Mouse (Mus musculus) forebrain, embryonic 14.5 days (tissue): ENCODE measurements around the gene Pygm. TPM values are rescaled to one million over a fixed set of nuclear protein-coding genes. Genes with fewer than 3 reads are reported as not detected.

ENCODE experiments used
- ATAC-seq: fragments of 200-750 bp; cut with Nextera tagmentation; 2 replicates; pipeline ENCODE4 v1.8.0; 2017; ENCODE audit warnings: mild to moderate bottlenecking, moderate library complexity
- DNase-seq: peaks from one replicate; pipeline ENCODE4 v3.0.0-alpha.2; 2015; ENCODE audit warnings: low spot score
- H3K27ac ChIP-seq: fragments of 300-500 bp; sonication (generic); 2 replicates; pipeline ENCODE4 v1.5.1; 2014; ENCODE audit warnings: low read depth, mild to moderate bottlenecking, control low read depth, low read length, moderate library complexity
- H3K27me3 ChIP-seq: fragments of 300-500 bp; sonication (generic); replicated peaks from 2 replicates; pipeline ENCODE4 v1.6.1; 2014; ENCODE audit warnings: low read length, control low read depth, mixed read lengths; ENCODE audit not compliant: control insufficient read depth, insufficient read depth
- H3K36me3 ChIP-seq: fragments of 300-500 bp; sonication (generic); 2 replicates; pipeline ENCODE4 v1.6.1; 2014; ENCODE audit warnings: low read length, control low read depth; ENCODE audit not compliant: control insufficient read depth, insufficient read depth
- H3K4me1 ChIP-seq: fragments of 300-500 bp; sonication (generic); 2 replicates; pipeline ENCODE4 v1.6.1; 2014; ENCODE audit warnings: antibody characterized with exemption, low read length, control low read depth; ENCODE audit not compliant: control insufficient read depth, insufficient read depth
- H3K4me2 ChIP-seq: fragments of 300-500 bp; sonication (generic); 2 replicates; pipeline ENCODE4 v1.6.1; 2014; ENCODE audit warnings: mild to moderate bottlenecking, control low read depth, low read length
- H3K4me3 ChIP-seq: fragments of 300-500 bp; sonication (generic); 2 replicates; pipeline ENCODE4 v1.5.1; 2014; ENCODE audit warnings: low read depth, low read length, control low read depth
- H3K9ac ChIP-seq: fragments of 300-500 bp; sonication (generic); 2 replicates; pipeline ENCODE4 v1.6.1; 2014; ENCODE audit warnings: mild to moderate bottlenecking, low read length, control low read depth, moderate library complexity
- H3K9me3 ChIP-seq: fragments of 300-500 bp; sonication (generic); replicated peaks from 2 replicates; pipeline ENCODE4 v1.6.1; 2016; ENCODE audit warnings: low read length, control low read depth, mixed read lengths; ENCODE audit not compliant: control insufficient read depth
- WGBS: fragments of 180-500 bp; shearing (Covaris S2); extraction: QIAGEN DNeasy Blood & Tissue Kit; methylation state at CpG from one replicate; pipeline ENCODE4 v1.1.7; 2014; 5-methylcytosine and 5-hydroxymethylcytosine counted together
- polyA plus RNA-seq: library from polyadenylated mRNA; unstranded; fragments of >200 nt; fragmentation: Nextera tagmentation; extraction: Ambion mirVana; gene quantifications from 2 replicates; pipeline ENCODE4 v1.2.1, GENCODE M21; 2014

The Pygm gene
- polyA plus RNA-seq, 1 experiment from 2014 or later = 1.3 TPM

- H3K4me3 ChIP-seq = no peak overlapping the region
- no peak overlapping the region for H3K9ac ChIP-seq
- no peak overlapping the region for H3K27ac ChIP-seq
- no peak overlapping the region for H3K4me2 ChIP-seq
- H3K27me3 ChIP-seq = no peaks in the 10 kb centered on the region
- no peak for ATAC-seq
- 60% methylated on average over 9 of the region's 9 CpGs for WGBS
- H3K9me3 ChIP-seq = no peaks in the 10 kb centered on the region
- peaks cover 3% of the 10 kb centered on the region; the same call in 1 of the 2 replicates for H3K4me1 ChIP-seq
- DNase-seq = no peak
- no peaks in the 10 kb centered on the region for H3K36me3 ChIP-seq
These were observed 2.0 kb downstream of the Pygm start for GRCm38 (mm10) chr19:6386234-6386633.

- WGBS = 88% methylated on average over 13 of the region's 13 CpGs
- no peak for ATAC-seq
- H3K27me3 ChIP-seq = no peaks in the 10 kb centered on the region
- no peaks in the 10 kb centered on the region for H3K9me3 ChIP-seq
- no peak overlapping the region for H3K4me2 ChIP-seq
- no peaks in the 10 kb centered on the region for H3K36me3 ChIP-seq
- H3K4me1 ChIP-seq = peaks cover 3% of the 10 kb centered on the region; the same call in 1 of the 2 replicates
- no peak overlapping the region for H3K9ac ChIP-seq
- no peak for DNase-seq
- H3K27ac ChIP-seq = no peak overlapping the region
- no peak overlapping the region for H3K4me3 ChIP-seq
These were observed 3.8 kb downstream of the Pygm start for GRCm38 (mm10) chr19:6388006-6388405.

GRCm38 (mm10) chr19:6389803-6390202 lies 5.6 kb downstream of the Pygm start:
- H3K9ac ChIP-seq = peak overlapping the region; percentile 21; the same call in 1 of the 2 replicates
- H3K4me2 ChIP-seq = peak overlapping the region; percentile 40
- H3K27me3 ChIP-seq = no peaks in the 10 kb centered on the region
- WGBS = 6% methylated on average over 16 of the region's 16 CpGs
- no peak overlapping the region for H3K27ac ChIP-seq
- H3K4me3 ChIP-seq = peak overlapping the region; percentile 19
- ATAC-seq (0 out of 2 replicates have a peak, but pooled peaks have one; percentile 29), DNase-seq (no peak)
- no peaks in the 10 kb centered on the region for H3K9me3 ChIP-seq
- peaks cover 3% of the 10 kb centered on the region; the same call in 1 of the 2 replicates for H3K4me1 ChIP-seq
- no peaks in the 10 kb centered on the region for H3K36me3 ChIP-seq

- ATAC-seq = no peak
- Histone ChIP-seq H3K27ac (no peak overlapping the region), H3K4me2 (no peak overlapping the region), H3K27me3 (no peaks in the 10 kb centered on the region), H3K9me3 (no peaks in the 10 kb centered on the region), H3K36me3 (no peaks in the 10 kb centered on the region), H3K4me3 (no peak overlapping the region), H3K9ac (no peak overlapping the region), H3K4me1 (peaks cover 3% of the 10 kb centered on the region; the same call in 1 of the 2 replicates)
- 61% methylated on average over 6 of the region's 6 CpGs for WGBS
- no peak for DNase-seq
These were observed 6.1 kb downstream of the Pygm start for GRCm38 (mm10) chr19:6390251-6390650.

GRCm38 (mm10) chr19:6392743-6393393 lies 8.7 kb downstream of the Pygm start:
- H3K9ac ChIP-seq = no peak overlapping the region
- H3K27me3 ChIP-seq = no peaks in the 10 kb centered on the region
- no peak overlapping the region for H3K4me3 ChIP-seq
- H3K27ac ChIP-seq = no peak overlapping the region
- no peaks in the 10 kb centered on the region for H3K36me3 ChIP-seq
- ATAC-seq (no peak), DNase-seq (no peak)
- H3K4me2 ChIP-seq = no peak overlapping the region
- no peaks in the 10 kb centered on the region for H3K9me3 ChIP-seq
- WGBS = 95% methylated on average over 14 of the region's 14 CpGs
- H3K4me1 ChIP-seq = peaks cover 3% of the 10 kb centered on the region; the same call in 1 of the 2 replicates

- H3K36me3 ChIP-seq = no peaks in the 10 kb centered on the region
- H3K4me3 ChIP-seq = no peak overlapping the region
- 88% methylated on average over 16 of the region's 16 CpGs for WGBS
- H3K27ac ChIP-seq = no peak overlapping the region
- ATAC-seq (no peak), DNase-seq (no peak)
- no peak overlapping the region for H3K4me2 ChIP-seq
- H3K9me3 ChIP-seq = no peaks in the 10 kb centered on the region
- H3K27me3 ChIP-seq = no peaks in the 10 kb centered on the region
- H3K4me1 ChIP-seq = peaks cover 7% of the 10 kb centered on the region; the same call in 1 of the 2 replicates
- no peak overlapping the region for H3K9ac ChIP-seq
These were observed 9.4 kb downstream of the Pygm start for GRCm38 (mm10) chr19:6393637-6394036.

- Histone ChIP-seq H3K9ac (no peak overlapping the region), H3K27ac (no peak overlapping the region), H3K36me3 (no peaks in the 10 kb centered on the region), H3K9me3 (no peaks in the 10 kb centered on the region), H3K4me3 (no peak overlapping the region), H3K27me3 (peaks cover 10% of the 10 kb centered on the region; the same call in 1 of the 2 replicates), H3K4me2 (no peak overlapping the region), H3K4me1 (peaks cover 11% of the 10 kb centered on the region; the same call in 1 of the 2 replicates)
- no peak for DNase-seq
- 87% methylated on average over 5 of the region's 5 CpGs for WGBS
- no peak for ATAC-seq
These were observed 12.0 kb downstream of the Pygm start for GRCm38 (mm10) chr19:6396237-6396636.

GRCm38 (mm10) chr19:6397582-6398249 lies 13.5 kb downstream of the Pygm start:
- no peak for DNase-seq
- Histone ChIP-seq H3K27ac (no peak overlapping the region), H3K4me1 (peaks cover 17% of the 10 kb centered on the region), H3K36me3 (no peaks in the 10 kb centered on the region), H3K4me3 (no peak overlapping the region), H3K9me3 (no peaks in the 10 kb centered on the region), H3K9ac (no peak overlapping the region), H3K27me3 (peaks cover 17% of the 10 kb centered on the region; the same call in 1 of the 2 replicates), H3K4me2 (no peak overlapping the region)
- no peak for ATAC-seq
- 87% methylated on average over 22 of the region's 22 CpGs for WGBS
